Mouse (Mus musculus) C2C12 (cell line): ENCODE data around the gene C9. TPM values are rescaled to one million over a fixed set of nuclear protein-coding genes. Genes with fewer than 3 reads are reported as not detected.

Experiments used
- H3K27me3 ChIP-seq: one replicate; pipeline ENCODE4 v1.6.1; 2011; ENCODE audit not compliant: control insufficient read depth, insufficient read depth, insufficient read length
- H3K36me3 ChIP-seq: one replicate; pipeline ENCODE4 v1.6.1; 2011; ENCODE audit not compliant: control insufficient read depth, insufficient read depth
- H3K4me3 ChIP-seq: one replicate; pipeline ENCODE4 v1.5.1; 2011; ENCODE audit warnings: mild to moderate bottlenecking, control low read depth; ENCODE audit not compliant: poor library complexity, insufficient read depth, severe bottlenecking
- H3K79me2 ChIP-seq: one replicate; pipeline ENCODE4 v1.6.1; 2011; ENCODE audit not compliant: control insufficient read depth, insufficient read depth
- H3K79me3 ChIP-seq: one replicate; pipeline ENCODE4 v1.6.1; 2011; ENCODE audit warnings: low read depth, control low read depth
- H3ac ChIP-seq: one replicate; pipeline ENCODE3; 2011; ENCODE audit warnings: low read depth; ENCODE audit not compliant: control insufficient read depth, insufficient read length
- CEBPB ChIP-seq: IDR thresholded peaks from one replicate; pipeline ENCODE4 v1.6.1; 2011; ENCODE audit warnings: low read depth, mild to moderate bottlenecking, control low read depth, moderate library complexity
- CTCF ChIP-seq: IDR thresholded peaks from one replicate; pipeline ENCODE4 v1.5.1; 2011; ENCODE audit not compliant: control insufficient read depth, insufficient read depth, insufficient read length
- FOSL1 ChIP-seq: IDR thresholded peaks from one replicate; pipeline ENCODE4 v1.8.0; 2011; ENCODE audit warnings: mild to moderate bottlenecking, low read length; ENCODE audit not compliant: poor library complexity, insufficient read depth, severe bottlenecking
- MAX ChIP-seq: IDR thresholded peaks from one replicate; pipeline ENCODE4 v1.6.1; 2011; ENCODE audit warnings: mild to moderate bottlenecking, control low read depth
- MYOD1 ChIP-seq: IDR thresholded peaks from one replicate; pipeline ENCODE4 v1.6.1; 2011; ENCODE audit warnings: low read depth; ENCODE audit not compliant: control insufficient read depth, insufficient read length
- MYOG ChIP-seq: IDR thresholded peaks from one replicate; pipeline ENCODE4 v1.6.1; 2011; ENCODE audit not compliant: control insufficient read depth, insufficient read length; ENCODE audit errors: extremely low read depth
- USF1 ChIP-seq: IDR thresholded peaks from one replicate; pipeline ENCODE4 v1.6.1; 2011; ENCODE audit warnings: low read depth, mild to moderate bottlenecking, control low read depth, moderate library complexity
- polyA plus RNA-seq: library from polyadenylated mRNA; unstranded; fragments of >200 nt; fragmentation: generic; extraction: Trizol; gene quantifications from one replicate; pipeline ENCODE4 v1.2.1, GENCODE M21; 2012; ENCODE audit warnings: missing spikeins

C9 gene
- polyA plus RNA-seq, 1 experiment = not detected

GRCm38 (mm10) chr15:6520505-6521155, 75.5 kb downstream of the C9 start:
- no peaks in the 10 kb centered on the region for H3K79me2 ChIP-seq
- no peaks in the 10 kb centered on the region for H3K27me3 ChIP-seq
- no peaks in the 10 kb centered on the region for H3K36me3 ChIP-seq
- no peaks in the 10 kb centered on the region for H3K79me3 ChIP-seq
- TF ChIP-seq USF1 (no peak), MAX (no peak), MYOG (no peak), CEBPB (no peak), FOSL1 (no peak), MYOD1 (no peak), CTCF (no peak)
- H3K4me3 ChIP-seq = no peak overlapping the region
- no peak overlapping the region for H3ac ChIP-seq

DNA sequence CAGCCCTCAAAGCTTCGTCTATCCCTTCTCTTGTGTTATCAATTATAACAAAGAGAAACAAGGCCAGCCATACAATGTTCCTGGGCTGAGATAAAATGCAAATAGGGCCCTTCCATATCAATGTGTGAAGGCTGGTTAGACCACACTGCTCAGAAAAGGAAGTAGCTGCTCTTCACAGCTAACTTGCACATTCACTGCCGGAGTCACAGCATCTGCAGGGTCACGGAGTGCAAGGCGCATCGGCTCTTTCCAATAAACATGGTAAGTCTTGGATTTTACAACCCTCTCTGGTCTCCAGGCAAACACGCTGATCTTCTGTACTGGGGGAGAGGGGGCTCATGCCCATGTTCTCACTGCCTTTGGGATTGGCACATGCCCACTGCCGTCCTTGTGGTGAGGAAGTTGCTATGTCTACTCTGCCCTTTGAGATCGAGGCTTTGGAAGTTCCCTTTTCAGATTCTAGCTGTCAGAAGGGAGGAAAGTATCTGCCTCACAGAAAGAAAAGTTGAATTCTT, 77.6 kb downstream of the C9 start, which contains the start of gene Fyb:
Gene Fyb, plus strand, starts transcription at position 201 of the 515 bp plus-strand sequence.
- no peaks in the 10 kb centered on the region for H3K79me3 ChIP-seq
- no peak within 1 kb of the TSS for H3K4me3 ChIP-seq
- no peaks in the 10 kb centered on the region for H3K79me2 ChIP-seq
- no peaks in the 10 kb centered on the region for H3K27me3 ChIP-seq
- no peaks in the 10 kb centered on the region for H3K36me3 ChIP-seq
- TF ChIP-seq FOSL1 = no peak
- TF ChIP-seq CTCF = no peak
- no peak for TF ChIP-seq USF1
- no peak for TF ChIP-seq MAX
- TF ChIP-seq MYOD1 = no peak
- TF ChIP-seq CEBPB = no peak
- no peak for TF ChIP-seq MYOG
- no peak within 1 kb of the TSS for H3ac ChIP-seq

- H3K4me3 ChIP-seq = no peak overlapping the region
- H3K27me3 ChIP-seq = no peaks in the 10 kb centered on the region
- no peak for TF ChIP-seq FOSL1
- no peak for TF ChIP-seq USF1
- TF ChIP-seq MAX = no peak
- no peaks in the 10 kb centered on the region for H3K36me3 ChIP-seq
- no peaks in the 10 kb centered on the region for H3K79me3 ChIP-seq
- no peaks in the 10 kb centered on the region for H3K79me2 ChIP-seq
- H3ac ChIP-seq = no peak overlapping the region
Measured at GRCm38 (mm10) chr15:6524801-6525200, 79.7 kb downstream of the C9 start.

GRCm38 (mm10) chr15:6525386-6525785, 80.3 kb downstream of the C9 start:
- no peak overlapping the region for H3ac ChIP-seq
- TF ChIP-seq CTCF (no peak), USF1 (no peak), CEBPB (no peak), MYOG (no peak), MYOD1 (no peak)
- H3K79me2 ChIP-seq = no peaks in the 10 kb centered on the region
- no peaks in the 10 kb centered on the region for H3K27me3 ChIP-seq
- H3K36me3 ChIP-seq = no peaks in the 10 kb centered on the region
- no peaks in the 10 kb centered on the region for H3K79me3 ChIP-seq
- H3K4me3 ChIP-seq = no peak overlapping the region

- no peaks in the 10 kb centered on the region for H3K79me2 ChIP-seq
- H3K27me3 ChIP-seq = no peaks in the 10 kb centered on the region
- H3K36me3 ChIP-seq = no peaks in the 10 kb centered on the region
- no peaks in the 10 kb centered on the region for H3K79me3 ChIP-seq
- no peak overlapping the region for H3ac ChIP-seq
- no peak overlapping the region for H3K4me3 ChIP-seq
- no peak for TF ChIP-seq MYOG
- TF ChIP-seq USF1 = no peak
- no peak for TF ChIP-seq CTCF
- no peak for TF ChIP-seq FOSL1
- TF ChIP-seq MYOD1 = no peak
- no peak for TF ChIP-seq MAX
- no peak for TF ChIP-seq CEBPB
Measured at GRCm38 (mm10) chr15:6533858-6534343, 88.8 kb downstream of the C9 start.

DNA sequence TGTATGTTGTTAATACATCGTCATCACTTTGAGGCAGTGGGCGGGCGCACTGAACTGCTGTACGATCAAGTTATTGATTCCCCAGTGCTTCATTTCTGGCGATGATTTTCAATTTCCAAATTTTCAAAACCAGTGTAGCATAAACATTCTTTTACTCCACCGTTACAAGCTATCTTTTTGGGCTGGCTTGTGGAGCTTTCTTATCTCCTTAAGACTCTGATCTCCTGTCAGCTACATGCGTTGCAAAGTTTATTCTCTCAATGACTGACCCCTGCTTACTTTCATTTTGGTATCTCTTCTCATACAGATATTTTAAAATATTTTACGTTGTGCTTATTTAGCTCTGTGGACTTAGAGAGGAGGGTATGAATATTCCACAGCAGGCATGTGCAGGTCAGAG, 89.5 kb downstream of the C9 start:
- Histone ChIP-seq H3K79me2 (no peaks in the 10 kb centered on the region), H3K4me3 (no peak overlapping the region), H3K36me3 (no peaks in the 10 kb centered on the region), H3ac (no peak overlapping the region), H3K27me3 (no peaks in the 10 kb centered on the region), H3K79me3 (no peaks in the 10 kb centered on the region)
- TF ChIP-seq FOSL1 = no peak
- no peak for TF ChIP-seq MAX
- TF ChIP-seq MYOG = no peak
- no peak for TF ChIP-seq CEBPB
- no peak for TF ChIP-seq CTCF
- TF ChIP-seq MYOD1 = no peak
- TF ChIP-seq USF1 = no peak
